Mouse (Mus musculus) forebrain, embryonic 13.5 days (tissue): ENCODE results near the gene Plch2. TPM values are rescaled to one million over a fixed set of nuclear protein-coding genes. Genes with fewer than 3 reads are reported as not detected.
A peak's percentile ranks its signal among the peaks of the same experiment; 100 is the strongest.

Experiments used
- ATAC-seq: fragments of 200-750 bp; cut with Nextera tagmentation; 2 replicates; pipeline ENCODE4 v1.8.0; 2017
- H3K27ac ChIP-seq: fragments of 300-500 bp; sonication (generic); 2 replicates; pipeline ENCODE4 v1.5.1; 2015; ENCODE audit warnings: inconsistent platforms, mild to moderate bottlenecking, moderate library complexity
- H3K27me3 ChIP-seq: fragments of 300-500 bp; sonication (generic); 2 replicates; pipeline ENCODE4 v1.6.1; 2015; ENCODE audit warnings: mild to moderate bottlenecking, inconsistent platforms
- H3K36me3 ChIP-seq: fragments of 300-500 bp; sonication (generic); 2 replicates; pipeline ENCODE4 v1.6.1; 2015; ENCODE audit warnings: mild to moderate bottlenecking, inconsistent platforms; ENCODE audit not compliant: poor library complexity, severe bottlenecking
- H3K4me1 ChIP-seq: fragments of 300-500 bp; sonication (generic); 2 replicates; pipeline ENCODE4 v1.6.1; 2015; ENCODE audit warnings: inconsistent platforms
- H3K4me2 ChIP-seq: fragments of 300-500 bp; sonication (generic); 2 replicates; pipeline ENCODE4 v1.6.1; 2015; ENCODE audit warnings: inconsistent platforms, mild to moderate bottlenecking, moderate library complexity
- H3K4me3 ChIP-seq: fragments of 300-500 bp; sonication (generic); 2 replicates; pipeline ENCODE4 v1.5.1; 2015; ENCODE audit warnings: mild to moderate bottlenecking, inconsistent platforms
- H3K9ac ChIP-seq: fragments of 300-500 bp; sonication (generic); 2 replicates; pipeline ENCODE4 v1.6.1; 2015; ENCODE audit warnings: mild to moderate bottlenecking, inconsistent platforms
- H3K9me3 ChIP-seq: fragments of 300-500 bp; sonication (generic); replicated peaks from 2 replicates; pipeline ENCODE4 v1.6.1; 2016; ENCODE audit warnings: inconsistent platforms
- WGBS: fragments of 180-500 bp; shearing (Covaris S2); methylation state at CpG from one replicate; pipeline ENCODE4 v1.1.7; 2015; 5-methylcytosine and 5-hydroxymethylcytosine counted together
- polyA plus RNA-seq: library from polyadenylated mRNA; unstranded; fragments of >200 nt; fragmentation: Nextera tagmentation; extraction: Ambion mirVana; gene quantifications from 2 replicates; pipeline ENCODE4 v1.2.1, GENCODE M21; 2015

Plch2 gene
- polyA plus RNA-seq, 1 experiment from 2014 or later, result 5.9 TPM

- Histone ChIP-seq H3K4me2 (peak overlapping the region; percentile 59), H3K9ac (peak overlapping the region; percentile 35), H3K36me3 (no peaks in the 10 kb centered on the region), H3K27ac (peak overlapping the region; percentile 61), H3K27me3 (peaks cover 7% of the 10 kb centered on the region; the same call in 1 of the 2 replicates), H3K9me3 (no peaks in the 10 kb centered on the region), H3K4me3 (peak overlapping the region; percentile 31), H3K4me1 (peaks cover 51% of the 10 kb centered on the region)
- ATAC-seq, result peak; percentile 68
- WGBS, result 1% methylated on average over 8 of the region's 8 CpGs
These were observed 110.3 kb downstream of the Plch2 start for GRCm38 (mm10) chr4:154946319-154946718.

GRCm38 (mm10) chr4:154944121-154944590, 112.4 kb downstream of the Plch2 start:
- Histone ChIP-seq H3K27ac (no peak overlapping the region), H3K36me3 (no peaks in the 10 kb centered on the region), H3K4me2 (no peak overlapping the region), H3K9ac (no peak overlapping the region), H3K9me3 (no peaks in the 10 kb centered on the region), H3K4me1 (peaks cover 38% of the 10 kb centered on the region), H3K4me3 (no peak overlapping the region), H3K27me3 (no peaks in the 10 kb centered on the region)
- 21% methylated on average over 2 of the region's 2 CpGs for WGBS
- ATAC-seq, result peak; percentile 66

GRCm38 (mm10) chr4:154943323-154944039, 113.1 kb downstream of the Plch2 start:
- peaks cover 31% of the 10 kb centered on the region for H3K4me1 ChIP-seq
- WGBS, result 88% methylated on average over 6 of the region's 6 CpGs
- no peaks in the 10 kb centered on the region for H3K27me3 ChIP-seq
- no peak overlapping the region for H3K4me2 ChIP-seq
- H3K9ac ChIP-seq, result no peak overlapping the region
- H3K36me3 ChIP-seq, result no peaks in the 10 kb centered on the region
- H3K4me3 ChIP-seq, result no peak overlapping the region
- no peaks in the 10 kb centered on the region for H3K9me3 ChIP-seq
- no peak overlapping the region for H3K27ac ChIP-seq
- ATAC-seq, result no peak

GRCm38 (mm10) chr4:154942632-154943322, 113.8 kb downstream of the Plch2 start:
- H3K4me1 ChIP-seq, result peaks cover 25% of the 10 kb centered on the region
- H3K36me3 ChIP-seq, result no peaks in the 10 kb centered on the region
- no peak for ATAC-seq
- H3K9me3 ChIP-seq, result no peaks in the 10 kb centered on the region
- no peak overlapping the region for H3K9ac ChIP-seq
- no peak overlapping the region for H3K4me2 ChIP-seq
- H3K27me3 ChIP-seq, result no peaks in the 10 kb centered on the region
- no peak overlapping the region for H3K27ac ChIP-seq
- no peak overlapping the region for H3K4me3 ChIP-seq
- WGBS, result 86% methylated on average over 10 of the region's 10 CpGs

- no peaks in the 10 kb centered on the region for H3K36me3 ChIP-seq
- ATAC-seq, result no peak
- WGBS, result 90% methylated on average over 5 of the region's 5 CpGs
These were observed 114.8 kb downstream of the Plch2 start for GRCm38 (mm10) chr4:154941831-154942230.

GRCm38 (mm10) chr4:154940156-154940555, 116.4 kb downstream of the Plch2 start:
- Histone ChIP-seq H3K27ac (no peak overlapping the region), H3K27me3 (no peaks in the 10 kb centered on the region), H3K9ac (no peak overlapping the region), H3K4me1 (peaks cover 3% of the 10 kb centered on the region; the same call in 1 of the 2 replicates), H3K4me3 (no peak overlapping the region), H3K9me3 (no peaks in the 10 kb centered on the region), H3K4me2 (no peak overlapping the region), H3K36me3 (no peaks in the 10 kb centered on the region)
- 90% methylated on average over 2 of the region's 2 CpGs for WGBS
- ATAC-seq, result no peak

More at GRCm38 (mm10) chr4:154941831-154942230, 114.8 kb downstream of the Plch2 start:
- H3K4me3 ChIP-seq, result no peak overlapping the region
- H3K27ac ChIP-seq, result no peak overlapping the region
- H3K4me1 ChIP-seq, result peaks cover 18% of the 10 kb centered on the region
- H3K4me2 ChIP-seq, result no peak overlapping the region
- no peak overlapping the region for H3K9ac ChIP-seq
- H3K9me3 ChIP-seq, result no peaks in the 10 kb centered on the region
- H3K27me3 ChIP-seq, result no peaks in the 10 kb centered on the region

- Histone ChIP-seq H3K27me3 (no peaks in the 10 kb centered on the region), H3K36me3 (no peaks in the 10 kb centered on the region), H3K4me2 (no peak overlapping the region), H3K4me3 (no peak overlapping the region), H3K9me3 (no peaks in the 10 kb centered on the region), H3K27ac (no peak overlapping the region), H3K9ac (no peak overlapping the region), H3K4me1 (no peaks in the 10 kb centered on the region)
- 80% methylated on average over 1 of the region's 1 CpGs for WGBS
- no peak for ATAC-seq
These were observed 118.8 kb downstream of the Plch2 start for GRCm38 (mm10) chr4:154937746-154938145.

GRCm38 (mm10) chr4:154936542-154937255, 119.9 kb downstream of the Plch2 start:
- no peak overlapping the region for H3K4me3 ChIP-seq
- no peak overlapping the region for H3K27ac ChIP-seq
- no peaks in the 10 kb centered on the region for H3K36me3 ChIP-seq
- H3K4me2 ChIP-seq, result no peak overlapping the region
- no peak for ATAC-seq
- H3K4me1 ChIP-seq, result no peaks in the 10 kb centered on the region
- no peak overlapping the region; the same call in 1 of the 2 replicates for H3K9ac ChIP-seq
- WGBS, result 46% methylated on average over 8 of the region's 8 CpGs
- no peaks in the 10 kb centered on the region for H3K27me3 ChIP-seq
- H3K9me3 ChIP-seq, result no peaks in the 10 kb centered on the region

GRCm38 (mm10) chr4:154935788-154936187, 120.8 kb downstream of the Plch2 start:
- Histone ChIP-seq H3K4me3 (no peak overlapping the region), H3K36me3 (no peaks in the 10 kb centered on the region), H3K9me3 (no peaks in the 10 kb centered on the region), H3K4me2 (no peak overlapping the region), H3K27ac (no peak overlapping the region), H3K4me1 (no peaks in the 10 kb centered on the region), H3K9ac (no peak overlapping the region), H3K27me3 (no peaks in the 10 kb centered on the region)
- WGBS, result 81% methylated on average over 7 of the region's 7 CpGs
- no peak for ATAC-seq

- H3K9ac ChIP-seq, result no peak overlapping the region
- H3K4me1 ChIP-seq, result no peaks in the 10 kb centered on the region
- ATAC-seq, result no peak
- H3K4me3 ChIP-seq, result no peak overlapping the region
- H3K4me2 ChIP-seq, result no peak overlapping the region
- no peaks in the 10 kb centered on the region for H3K36me3 ChIP-seq
- H3K27ac ChIP-seq, result no peak overlapping the region
- no peaks in the 10 kb centered on the region for H3K27me3 ChIP-seq
- 88% methylated on average over 2 of the region's 2 CpGs for WGBS
- no peaks in the 10 kb centered on the region for H3K9me3 ChIP-seq
These were observed 121.8 kb downstream of the Plch2 start for GRCm38 (mm10) chr4:154934800-154935199.

GRCm38 (mm10) chr4:154933306-154933907, 123.2 kb downstream of the Plch2 start:
- H3K4me3 ChIP-seq, result no peak overlapping the region
- no peaks in the 10 kb centered on the region for H3K36me3 ChIP-seq
- no peak for ATAC-seq
- no peak overlapping the region for H3K9ac ChIP-seq
- no peaks in the 10 kb centered on the region for H3K4me1 ChIP-seq
- H3K4me2 ChIP-seq, result no peak overlapping the region
- H3K27ac ChIP-seq, result no peak overlapping the region
- H3K27me3 ChIP-seq, result no peaks in the 10 kb centered on the region
- 66% methylated on average over 13 of the region's 13 CpGs for WGBS
- H3K9me3 ChIP-seq, result no peaks in the 10 kb centered on the region
